Mouse (Mus musculus) CH12.LX (cell line): ENCODE measurements around the gene Creb3l2.

Experiments
- CHD2 ChIP-seq: IDR thresholded peaks from 2 replicates; pipeline ENCODE4 v1.6.1; 2011; ENCODE audit warnings: low read length, improper control_type of control experiment
- CTCF ChIP-seq, 2 experiments: IDR thresholded peaks in 1 of 2; conservative IDR thresholded peaks in 1 of 2; 2 replicates each; pipeline ENCODE4 v1.5.1; 2011 to 2012; ENCODE audit warnings: low read depth in 2 of 2, low read length in 2 of 2, improper control_type of control experiment in 1 of 2, inconsistent platforms in 1 of 2, mild to moderate bottlenecking in 1 of 2, moderate library complexity in 1 of 2
- EP300 ChIP-seq: IDR thresholded peaks from 2 replicates; pipeline ENCODE4 v1.6.1; 2011; ENCODE audit warnings: low read length, improper control_type of control experiment
- MAX ChIP-seq: IDR thresholded peaks from 2 replicates; pipeline ENCODE4 v1.6.1; 2011; ENCODE audit warnings: low read length, improper control_type of control experiment
- MAZ ChIP-seq: IDR thresholded peaks from 2 replicates; pipeline ENCODE4 v1.6.1; 2012; ENCODE audit warnings: low read depth, mild to moderate bottlenecking, inconsistent platforms, low read length, improper control_type of control experiment, moderate library complexity
- RCOR1 ChIP-seq: conservative IDR thresholded peaks from 2 replicates; pipeline ENCODE4 v1.6.1; 2012; ENCODE audit warnings: low read depth, mild to moderate bottlenecking, inconsistent platforms, low read length, improper control_type of control experiment
- USF1 ChIP-seq: IDR thresholded peaks from 2 replicates; pipeline ENCODE4 v1.6.1; 2014; ENCODE audit warnings: low read depth, mild to moderate bottlenecking, inconsistent platforms, low read length, improper control_type of control experiment
- ZNF384 ChIP-seq: IDR thresholded peaks from 2 replicates; pipeline ENCODE4 v1.6.1; 2012; ENCODE audit warnings: low read depth, low read length, improper control_type of control experiment, inconsistent platforms

GRCm38 (mm10) chr6:37350315-37350714 is 91.6 kb downstream of the Creb3l2 start:
- TF ChIP-seq MAZ (no peak), CTCF (conservative IDR thresholded peaks at IDR 0.05 in 1 of 2, IDR thresholded peaks at IDR 0.05 in 1 of 2; ENCODE audit: low read depth in 2 of 2, low read length in 2 of 2) (no peak), RCOR1 (no peak), ZNF384 (no peak), MAX (no peak), USF1 (no peak), CHD2 (no peak), EP300 (no peak)
